Mouse (Mus musculus): ENCODE measurements at regions not wholly inside any gene's neighbourhood (a gene's known extent, or its start where the extent isn't known, plus 50 kb on each side); places are given as distances from the start of the nearest gene placed in this dataset.

DNA sequence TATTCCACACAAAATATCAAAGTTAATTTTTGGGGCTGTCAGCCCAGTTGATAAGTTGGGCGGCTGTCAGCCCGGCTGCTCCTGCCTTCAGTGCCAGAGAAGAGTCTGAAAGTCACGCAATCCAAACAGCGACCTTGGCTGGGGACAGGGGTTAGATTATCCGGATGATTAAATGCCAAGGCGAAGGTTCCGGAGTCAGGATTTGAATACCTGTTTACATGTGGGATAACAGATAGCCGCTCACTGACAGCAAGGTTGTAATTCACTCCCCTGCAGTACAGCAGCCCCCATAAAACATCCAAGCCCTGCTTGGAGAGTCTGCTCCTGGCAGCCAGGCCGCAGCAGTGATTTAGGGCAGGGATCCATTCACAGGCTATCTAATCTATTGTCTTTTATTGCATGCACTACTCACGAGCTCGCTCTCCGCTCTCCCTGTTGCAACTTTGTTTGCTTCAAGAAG is 388.3 kb downstream of the Gm45692 start:
- DNase-seq, result no peak
- H3K27ac ChIP-seq (ENCODE audit: insufficient read depth, low read length), result no peak overlapping the region
- WGBS, result 40% methylated on average over 12 of the region's 12 CpGs
- H3K4me1 ChIP-seq (ENCODE audit: control insufficient read depth, insufficient read depth, low read length), result no peaks in the 10 kb centered on the region; the same call in 1 of the 2 replicates
- H3K27me3 ChIP-seq (ENCODE audit: control insufficient read depth, insufficient read depth, low read length), result no peaks in the 10 kb centered on the region
- no peak for TF ChIP-seq CTCF (IDR thresholded peaks at IDR 0.05; ENCODE audit: borderline replicate concordance, insufficient read depth, low read depth, low read length)
- no peak for TF ChIP-seq POLR2A (IDR thresholded peaks at IDR 0.05; ENCODE audit: borderline replicate concordance, insufficient read depth, low read length)
- no peak overlapping the region for H3K4me3 ChIP-seq (replicated peaks; ENCODE audit: insufficient read depth, low read depth, low read length)

DNA sequence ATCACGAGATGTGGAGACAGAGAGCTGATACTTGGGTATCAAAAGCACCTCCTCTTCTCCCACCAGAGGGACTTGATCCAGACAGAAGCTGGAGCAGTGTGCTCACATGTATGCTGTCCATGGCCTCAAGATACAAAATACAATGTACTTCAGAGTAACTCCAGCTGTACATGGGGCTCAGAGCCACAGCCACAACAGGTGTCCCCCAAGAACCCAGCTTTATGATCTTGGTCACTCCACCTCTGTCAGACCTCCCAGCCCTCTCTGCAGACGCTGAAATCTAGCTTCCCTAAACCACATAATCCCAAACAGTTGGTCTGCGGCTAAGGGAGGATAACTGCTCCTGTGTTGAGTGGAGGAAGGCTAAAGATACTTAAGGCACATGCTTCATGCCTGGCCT is 389.9 kb downstream of the Gm45692 start:
- H3K4me3 ChIP-seq (replicated peaks; ENCODE audit: insufficient read depth, low read depth, low read length), result no peak overlapping the region
- 83% methylated on average over 3 of the region's 3 CpGs for WGBS
- no peak overlapping the region for H3K27ac ChIP-seq (ENCODE audit: insufficient read depth, low read length)
- no peaks in the 10 kb centered on the region; the same call in 1 of the 2 replicates for H3K4me1 ChIP-seq (ENCODE audit: control insufficient read depth, insufficient read depth, low read length)
- TF ChIP-seq POLR2A (IDR thresholded peaks at IDR 0.05; ENCODE audit: borderline replicate concordance, insufficient read depth, low read length) (no peak), CTCF (IDR thresholded peaks at IDR 0.05; ENCODE audit: borderline replicate concordance, insufficient read depth, low read depth, low read length) (no peak)
- DNase-seq, result no peak
- H3K27me3 ChIP-seq (ENCODE audit: control insufficient read depth, insufficient read depth, low read length), result no peaks in the 10 kb centered on the region

DNA sequence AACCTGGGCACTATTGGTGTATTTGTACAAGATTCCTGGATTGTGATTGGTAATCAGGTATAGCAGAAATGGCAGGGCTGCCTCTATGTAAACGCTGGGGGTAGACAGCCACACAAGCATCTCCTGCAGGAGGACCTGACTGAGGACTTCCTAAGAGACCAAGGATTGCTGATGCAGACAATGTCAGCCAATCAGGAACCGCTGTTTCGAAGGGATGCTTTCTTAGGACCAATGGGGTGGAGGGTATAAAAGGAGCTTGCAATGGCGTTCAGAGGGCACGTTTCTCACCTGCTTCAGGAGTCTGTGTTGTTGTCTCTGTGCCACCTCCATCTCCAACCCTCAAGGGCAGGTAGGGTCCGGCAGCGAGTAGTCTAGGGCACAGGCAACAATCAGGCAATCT is 393.7 kb downstream of the Gm45692 start:
- no peaks in the 10 kb centered on the region for H3K27me3 ChIP-seq (ENCODE audit: control insufficient read depth, insufficient read depth, low read length)
- TF ChIP-seq CTCF (IDR thresholded peaks at IDR 0.05; ENCODE audit: borderline replicate concordance, insufficient read depth, low read depth, low read length) (no peak), POLR2A (IDR thresholded peaks at IDR 0.05; ENCODE audit: borderline replicate concordance, insufficient read depth, low read length) (no peak)
- 84% methylated on average over 7 of the region's 7 CpGs for WGBS

DNA sequence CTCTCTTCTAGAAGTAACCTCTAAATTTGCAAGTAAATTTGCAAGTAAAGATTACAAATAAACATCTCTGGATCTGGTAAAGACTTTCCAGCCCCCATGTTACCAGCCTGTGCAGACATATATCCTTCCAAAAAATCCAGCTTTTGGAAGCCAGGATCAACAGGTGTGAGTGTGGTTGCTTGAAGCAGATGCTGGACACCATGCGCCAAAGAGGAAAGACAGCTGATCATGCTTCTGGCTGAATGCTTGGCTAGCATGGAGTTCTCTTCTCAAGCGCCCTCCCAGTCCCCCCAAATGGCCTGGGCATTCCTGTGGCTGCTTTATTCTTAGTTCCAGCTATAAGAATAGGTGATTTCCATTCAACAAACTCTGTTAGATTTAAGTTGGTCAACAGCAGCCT is 404.9 kb downstream of the Gm45692 start:
- no peaks in the 10 kb centered on the region for H3K4me1 ChIP-seq (ENCODE audit: control insufficient read depth, insufficient read depth, low read length)
- no peak for DNase-seq
- no peak for TF ChIP-seq CTCF (IDR thresholded peaks at IDR 0.05; ENCODE audit: borderline replicate concordance, insufficient read depth, low read depth, low read length)
- TF ChIP-seq POLR2A (IDR thresholded peaks at IDR 0.05; ENCODE audit: borderline replicate concordance, insufficient read depth, low read length), result no peak
- no peak overlapping the region for H3K4me3 ChIP-seq (replicated peaks; ENCODE audit: insufficient read depth, low read depth, low read length)
- H3K27ac ChIP-seq (ENCODE audit: insufficient read depth, low read length), result no peak overlapping the region
- H3K27me3 ChIP-seq (ENCODE audit: control insufficient read depth, insufficient read depth, low read length), result no peaks in the 10 kb centered on the region
- 68% methylated on average over 2 of the region's 2 CpGs for WGBS

More for the DNA sequence above, 393.7 kb downstream of the Gm45692 start:
- Histone ChIP-seq H3K4me1 (ENCODE audit: control insufficient read depth, insufficient read depth, low read length) (no peaks in the 10 kb centered on the region), H3K4me3 (replicated peaks; ENCODE audit: insufficient read depth, low read depth, low read length) (no peak overlapping the region), H3K27ac (ENCODE audit: insufficient read depth, low read length) (no peak overlapping the region)
- DNase-seq, result no peak

DNA sequence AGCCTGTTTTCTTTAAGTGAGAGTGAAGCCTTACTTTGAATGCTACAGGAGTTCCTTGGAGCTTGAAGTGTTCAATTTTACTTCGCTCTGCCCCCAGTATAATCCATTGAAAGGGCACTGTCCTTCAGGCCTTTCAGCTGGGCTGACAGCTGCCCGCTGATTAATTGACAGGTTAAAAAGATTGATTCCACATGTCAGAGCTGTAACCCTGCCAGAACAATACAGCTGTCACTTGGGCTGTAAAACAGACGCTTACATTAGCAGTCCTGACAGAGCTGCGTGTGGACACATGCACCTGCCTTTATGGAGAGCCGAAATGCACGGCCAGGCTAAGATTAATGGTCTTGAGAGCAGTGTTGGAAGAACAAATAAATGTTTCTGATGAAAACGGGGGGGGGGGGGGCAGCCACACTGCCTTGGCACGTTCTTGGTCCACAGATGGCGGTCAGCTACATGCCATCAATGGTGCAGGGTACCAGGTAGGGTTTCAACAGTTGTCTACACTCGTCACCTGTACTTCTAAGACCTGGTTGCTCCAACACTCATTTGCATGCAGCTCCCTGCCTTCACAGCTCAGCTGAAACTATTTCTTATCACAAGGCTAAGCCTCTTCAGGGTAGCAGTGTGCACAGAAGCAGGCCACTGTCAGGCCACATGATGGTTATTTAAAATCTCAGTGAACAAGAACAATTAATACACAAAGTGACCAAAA is 407.3 kb downstream of the Gm45692 start:
- H3K4me1 ChIP-seq (ENCODE audit: control insufficient read depth, insufficient read depth, low read length), result no peaks in the 10 kb centered on the region
- TF ChIP-seq POLR2A (IDR thresholded peaks at IDR 0.05; ENCODE audit: borderline replicate concordance, insufficient read depth, low read length) (no peak), CTCF (IDR thresholded peaks at IDR 0.05; ENCODE audit: borderline replicate concordance, insufficient read depth, low read depth, low read length) (no peak)
- DNase-seq, result no peak
- WGBS, result 42% methylated on average over 10 of the region's 10 CpGs
- H3K27me3 ChIP-seq (ENCODE audit: control insufficient read depth, insufficient read depth, low read length), result no peaks in the 10 kb centered on the region
- no peak overlapping the region for H3K4me3 ChIP-seq (replicated peaks; ENCODE audit: insufficient read depth, low read depth, low read length)
- no peak overlapping the region for H3K27ac ChIP-seq (ENCODE audit: insufficient read depth, low read length)

- Histone ChIP-seq H3K4me3 (replicated peaks; ENCODE audit: insufficient read depth, low read depth, low read length) (no peak overlapping the region), H3K27me3 (ENCODE audit: control insufficient read depth, insufficient read depth, low read length) (no peaks in the 10 kb centered on the region), H3K27ac (ENCODE audit: insufficient read depth, low read length) (no peak overlapping the region), H3K4me1 (ENCODE audit: control insufficient read depth, insufficient read depth, low read length) (no peaks in the 10 kb centered on the region; the same call in 1 of the 2 replicates)
- 92% methylated on average over 5 of the region's 5 CpGs for WGBS
- TF ChIP-seq POLR2A (IDR thresholded peaks at IDR 0.05; ENCODE audit: borderline replicate concordance, insufficient read depth, low read length) (no peak), CTCF (IDR thresholded peaks at IDR 0.05; ENCODE audit: borderline replicate concordance, insufficient read depth, low read depth, low read length) (no peak)
- DNase-seq, result no peak
These were observed 407.8 kb downstream of the Gm45692 start for GRCm38 (mm10) chr8:26527186-26527580.

GRCm38 (mm10) chr8:26529921-26530320 is 410.6 kb downstream of the Gm45692 start:
- no peak overlapping the region for H3K4me3 ChIP-seq (replicated peaks; ENCODE audit: insufficient read depth, low read depth, low read length)
- H3K4me1 ChIP-seq (ENCODE audit: control insufficient read depth, insufficient read depth, low read length), result peaks cover 13% of the 10 kb centered on the region; the same call in 1 of the 2 replicates
- H3K27me3 ChIP-seq (ENCODE audit: control insufficient read depth, insufficient read depth, low read length), result no peaks in the 10 kb centered on the region
- no peak overlapping the region for H3K27ac ChIP-seq (ENCODE audit: insufficient read depth, low read length)
- DNase-seq, result no peak
- no peak for TF ChIP-seq CTCF (IDR thresholded peaks at IDR 0.05; ENCODE audit: borderline replicate concordance, insufficient read depth, low read depth, low read length)
- TF ChIP-seq POLR2A (IDR thresholded peaks at IDR 0.05; ENCODE audit: borderline replicate concordance, insufficient read depth, low read length), result no peak
- 98% methylated on average over 8 of the region's 8 CpGs for WGBS

Data from cerebellum, adult 2 months (tissue).